ENCODE assay signal across 3 mouse cellular contexts in the genomic region with DNA sequence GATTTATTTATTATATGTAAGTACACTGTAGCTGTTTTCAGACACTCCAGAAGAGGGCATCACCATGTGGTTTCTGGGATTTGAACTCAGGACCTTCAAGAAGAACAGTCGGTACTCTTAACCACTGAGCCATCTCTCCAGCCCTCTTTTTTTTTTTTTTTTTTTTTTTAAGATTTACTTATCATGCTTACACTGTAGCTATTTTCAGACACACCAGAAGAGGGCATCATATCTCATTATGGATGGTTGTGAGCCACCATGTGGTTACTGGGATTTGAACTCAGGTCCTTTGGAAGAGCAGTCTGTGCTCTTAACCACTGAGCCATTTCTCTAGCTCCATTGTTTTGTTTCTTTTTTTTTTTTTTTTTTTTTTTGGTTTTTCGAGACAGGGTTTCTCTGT.
A peak's percentile ranks its signal among the peaks of the same experiment; 100 is the strongest.
TF ChIP-seq lines count a peak whose summit lies in the region.

No protein-coding gene starts in this region.

TF ChIP-seq in CH12.LX, 34 proteins besides CTCF, POLR2A, EP300 and RAD21:
- peak; percentile 54; the same call in 1 of the 2 replicates for TF ChIP-seq ZNF384 (IDR thresholded peaks at IDR 0.05; ENCODE audit: low read depth, low read length)

TF ChIP-seq in ES-E14, 5 proteins besides CTCF, POLR2A, EP300 and RAD21:
- peak; percentile 72 for TF ChIP-seq ZNF384 (IDR thresholded peaks at IDR 0.05; ENCODE audit: low read depth, low read length)

TF ChIP-seq in MEL, 35 proteins besides CTCF, POLR2A, EP300 and RAD21:
- peak; percentile 71 for TF ChIP-seq ZNF384 (IDR thresholded peaks at IDR 0.05; ENCODE audit: low read depth, low read length)
TF ChIP-seq in MEL: peak in this region for 1; not testable (repeated sequence) for 34.
